Mouse (Mus musculus) NIH3T3 (cell line): ENCODE results near the gene Pcsk5.

ENCODE experiments used
- DNase-seq: peaks from one replicate; pipeline ENCODE4 v3.0.0-alpha.2; 2012; ENCODE audit warnings: low read depth

Pcsk5 gene

GRCm38 (mm10) chr19:17572315-17572714 lies 265.1 kb downstream of the Pcsk5 start:
- DNase-seq, result no peak

DNA sequence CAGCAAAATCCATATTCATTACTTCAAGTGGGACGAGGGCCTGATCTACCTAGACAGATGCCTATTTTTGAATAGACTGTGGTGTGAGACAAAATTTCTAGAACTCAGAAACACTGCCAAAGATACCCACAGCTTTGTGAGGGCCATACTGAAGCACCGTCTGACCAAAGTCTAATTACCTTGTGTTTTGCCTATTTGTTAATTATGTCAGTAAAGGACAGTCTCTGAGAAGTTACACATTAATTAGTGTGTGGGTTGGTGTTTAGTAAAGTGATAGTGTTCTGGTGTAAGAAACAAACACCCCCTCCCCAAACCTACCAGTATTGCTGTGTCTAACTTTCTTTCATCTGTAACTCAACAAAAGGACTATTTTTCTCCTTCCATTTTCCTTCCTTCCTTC lies 266.5 kb downstream of the Pcsk5 start:
- DNase-seq, result no peak

DNA sequence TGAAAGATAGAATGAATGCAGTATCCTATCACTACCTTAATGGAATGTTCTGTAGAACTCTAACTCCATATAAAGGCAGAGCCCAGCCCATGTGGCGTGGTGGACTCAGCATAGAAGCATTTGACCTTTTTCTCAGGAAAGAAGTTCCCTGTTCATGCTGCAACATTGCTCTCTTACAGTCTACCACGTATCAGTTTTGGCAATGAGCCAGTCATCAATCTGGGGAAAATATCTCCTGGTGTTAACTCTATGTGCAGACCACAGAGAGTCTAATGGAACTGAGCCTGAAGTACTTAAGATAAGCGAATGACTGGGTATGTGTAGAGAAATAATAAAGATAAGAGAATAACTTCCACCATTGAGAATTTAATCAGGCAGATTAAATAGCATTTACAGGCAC lies 270.2 kb downstream of the Pcsk5 start:
- DNase-seq, result no peak

- no peak for DNase-seq
Measured at GRCm38 (mm10) chr19:17566097-17566496, 271.3 kb downstream of the Pcsk5 start.

DNA sequence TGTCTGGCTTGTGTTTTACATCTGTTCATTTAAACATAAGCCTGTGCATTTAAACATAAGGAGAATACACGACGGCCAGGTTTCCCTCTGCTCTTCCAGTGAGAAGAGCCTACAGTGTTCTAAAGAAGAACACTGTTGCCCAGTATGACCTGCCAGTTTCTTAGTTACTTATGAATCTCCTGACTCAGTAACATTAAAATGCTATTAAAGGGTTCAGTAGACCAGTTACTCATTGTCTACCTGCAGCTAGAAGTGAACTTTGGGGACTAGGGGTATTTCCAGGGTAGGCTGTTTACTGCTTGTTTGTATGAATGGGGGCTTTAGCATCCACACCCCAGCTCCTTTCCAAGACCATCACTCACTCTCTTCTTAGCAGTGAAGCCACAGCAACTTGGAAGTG lies 278.7 kb downstream of the Pcsk5 start:
- no peak for DNase-seq

GRCm38 (mm10) chr19:17555159-17555558 lies 282.3 kb downstream of the Pcsk5 start:
- no peak for DNase-seq

DNA sequence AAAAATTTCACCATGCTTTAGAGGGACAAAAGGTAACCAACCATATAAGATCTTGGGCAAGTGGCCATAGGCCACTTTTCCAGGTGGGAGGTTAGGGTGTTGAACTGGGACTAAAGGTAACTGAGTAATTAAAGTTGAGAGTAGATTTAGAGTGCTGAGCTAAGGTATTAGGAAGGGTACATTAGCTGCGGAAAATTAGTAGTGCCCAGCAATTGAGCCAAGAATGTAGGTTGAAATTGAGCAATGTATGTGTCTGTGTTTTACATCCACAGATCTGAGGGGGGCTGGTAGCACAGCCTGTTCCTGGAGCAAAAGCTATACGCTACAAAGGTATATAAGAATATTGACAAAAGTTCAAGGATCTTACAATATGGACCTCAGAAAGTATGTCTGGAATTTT lies 282.9 kb downstream of the Pcsk5 start:
- no peak for DNase-seq

DNA sequence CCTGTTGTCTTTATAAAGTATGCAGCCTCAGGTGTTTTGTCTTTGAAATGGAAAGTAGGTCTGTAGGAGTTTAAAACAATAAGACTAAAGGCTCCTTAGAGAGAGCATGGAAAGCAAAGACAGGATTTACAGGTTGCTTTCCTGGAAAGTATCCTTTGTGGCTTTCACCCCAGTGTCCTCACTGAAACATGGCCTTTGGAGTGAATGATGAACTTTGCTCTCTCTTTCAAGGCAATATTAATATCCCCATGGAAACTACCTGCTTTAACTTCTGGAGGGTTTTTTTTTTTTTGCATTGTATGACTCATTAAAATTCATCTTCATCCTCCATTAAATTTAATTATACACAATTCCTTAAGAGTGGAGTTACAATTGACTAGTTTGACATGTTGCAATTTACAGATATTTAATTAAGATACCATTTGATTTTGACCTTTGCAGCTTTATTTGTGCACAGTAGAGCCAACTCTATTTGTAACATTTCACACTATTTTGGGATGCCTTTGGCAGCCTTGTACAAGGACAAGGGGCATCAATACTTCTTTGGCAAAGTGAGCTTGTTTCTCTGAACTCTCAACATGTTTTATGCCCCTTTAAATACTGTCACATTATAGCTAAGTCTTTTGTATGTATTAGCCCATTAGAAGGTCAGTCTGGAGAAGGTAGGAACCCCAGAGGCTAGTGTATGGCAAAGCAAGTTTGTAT lies 283.9 kb downstream of the Pcsk5 start:
- DNase-seq, result no peak

- no peak for DNase-seq
Measured at GRCm38 (mm10) chr19:17528746-17529532, 308.5 kb downstream of the Pcsk5 start.

GRCm38 (mm10) chr19:17525558-17525957 lies 311.9 kb downstream of the Pcsk5 start:
- no peak for DNase-seq

GRCm38 (mm10) chr19:17514456-17514855 lies 323.0 kb downstream of the Pcsk5 start:
- DNase-seq, result no peak

DNA sequence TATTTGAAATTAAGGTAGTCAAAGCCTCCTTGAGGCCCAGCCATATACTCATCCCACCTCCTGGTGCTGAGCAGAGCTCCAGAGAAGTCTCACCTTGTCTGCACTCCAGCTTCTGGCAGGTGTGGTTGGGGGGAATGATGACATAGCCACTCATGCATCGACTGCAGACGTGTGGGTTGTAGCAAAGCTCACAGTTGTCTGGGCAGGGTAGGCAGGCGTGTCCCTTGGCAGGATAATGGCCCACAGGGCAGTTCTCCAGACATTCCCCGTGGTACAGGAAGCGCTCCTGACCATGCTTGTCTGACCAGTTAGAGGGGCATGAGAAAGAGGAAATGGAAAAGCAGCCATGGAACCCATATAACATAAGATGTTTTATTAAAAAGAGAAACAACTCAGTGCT lies 326.1 kb downstream of the Pcsk5 start:
- DNase-seq, result no peak

DNA sequence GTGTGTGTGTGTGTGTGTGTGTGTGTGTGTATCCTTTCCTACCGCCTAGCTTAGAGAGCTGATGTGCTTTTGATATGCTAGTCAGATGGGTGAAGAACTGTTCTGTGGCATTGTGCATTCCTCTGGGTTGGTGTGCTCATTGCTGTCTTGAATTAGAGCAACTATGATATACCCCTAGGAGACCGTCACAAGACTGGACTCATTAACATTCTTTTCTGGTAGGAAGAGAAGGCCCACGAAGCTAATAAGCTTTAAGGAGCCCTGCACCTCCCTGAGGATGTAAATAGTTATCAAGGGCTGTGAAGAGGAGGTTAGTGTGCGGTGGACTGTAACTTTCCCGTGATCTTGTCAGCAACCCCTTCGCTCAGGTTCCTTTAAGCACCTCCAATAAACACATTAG lies 333.2 kb downstream of the Pcsk5 start:
- no peak for DNase-seq

GRCm38 (mm10) chr19:17498586-17499235 lies 338.7 kb downstream of the Pcsk5 start:
- no peak for DNase-seq

DNA sequence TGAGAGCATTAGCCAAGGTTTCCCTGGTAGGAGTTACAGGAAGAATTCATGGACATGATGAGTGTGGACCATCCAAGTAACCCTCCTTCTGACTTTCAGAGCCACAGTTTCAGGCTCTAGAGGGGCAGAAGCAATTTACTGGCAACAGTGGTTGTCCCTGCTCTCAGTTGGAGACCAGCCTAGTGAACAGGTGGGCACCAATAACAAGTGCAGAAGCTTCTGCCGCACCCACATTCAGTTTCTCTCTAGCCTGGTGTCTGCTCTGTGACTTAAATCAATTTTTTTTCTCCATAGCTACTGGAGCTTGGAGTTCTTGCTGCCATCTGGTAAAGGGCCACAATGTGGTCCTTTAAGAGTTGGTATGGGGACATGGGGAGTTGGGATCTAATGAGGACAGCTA lies 341.3 kb downstream of the Pcsk5 start:
- DNase-seq, result no peak

DNA sequence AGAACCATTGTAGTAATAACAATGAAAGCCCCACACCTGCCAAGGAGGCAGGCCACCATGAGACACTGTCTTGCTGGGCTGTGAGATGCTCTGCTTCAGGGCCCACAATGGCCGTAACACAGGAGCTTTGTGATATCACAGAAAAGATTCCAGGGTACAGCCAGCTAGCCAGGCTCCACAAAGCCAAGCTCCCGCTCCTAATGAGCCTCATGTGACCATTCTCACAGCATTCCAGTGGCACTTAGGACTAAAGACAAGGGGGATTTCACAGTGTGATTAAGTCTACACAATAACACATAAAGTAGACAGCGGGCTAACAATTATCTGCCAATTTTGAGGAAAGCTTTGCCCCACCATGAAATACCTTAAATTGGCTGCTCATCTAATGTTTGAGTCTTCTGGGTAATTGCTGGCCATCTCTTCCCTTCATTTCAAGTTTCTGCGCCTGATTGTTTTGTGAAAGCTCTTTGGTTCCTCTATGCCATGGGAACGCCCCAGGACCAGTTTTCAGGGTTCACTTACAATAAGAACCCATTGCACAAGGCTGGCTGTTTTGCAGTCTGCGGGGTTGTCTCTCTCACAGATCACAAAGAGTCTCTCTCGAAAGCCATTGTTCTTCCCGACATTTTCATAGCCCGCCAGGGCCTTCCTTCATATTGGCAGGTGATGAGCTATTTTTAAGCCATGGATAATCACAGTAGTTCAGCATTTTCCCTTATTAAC lies 345.4 kb downstream of the Pcsk5 start:
- no peak for DNase-seq

- DNase-seq, result no peak
Measured at GRCm38 (mm10) chr19:17491322-17491721, 346.1 kb downstream of the Pcsk5 start.

DNA sequence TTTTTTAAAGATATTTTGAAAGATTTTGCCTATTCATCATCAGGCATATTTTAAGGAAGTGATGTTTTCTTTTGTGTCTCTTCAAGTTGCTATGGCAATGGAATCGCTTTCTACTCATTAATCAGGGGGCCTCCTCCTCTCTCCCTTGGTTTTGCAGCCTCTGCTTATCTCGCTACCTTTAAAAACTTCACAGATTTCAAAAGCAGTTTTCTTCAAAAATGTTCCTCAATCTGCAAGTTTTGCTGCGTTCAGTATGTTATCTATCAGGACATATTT lies 347.6 kb downstream of the Pcsk5 start:
- no peak for DNase-seq

DNA sequence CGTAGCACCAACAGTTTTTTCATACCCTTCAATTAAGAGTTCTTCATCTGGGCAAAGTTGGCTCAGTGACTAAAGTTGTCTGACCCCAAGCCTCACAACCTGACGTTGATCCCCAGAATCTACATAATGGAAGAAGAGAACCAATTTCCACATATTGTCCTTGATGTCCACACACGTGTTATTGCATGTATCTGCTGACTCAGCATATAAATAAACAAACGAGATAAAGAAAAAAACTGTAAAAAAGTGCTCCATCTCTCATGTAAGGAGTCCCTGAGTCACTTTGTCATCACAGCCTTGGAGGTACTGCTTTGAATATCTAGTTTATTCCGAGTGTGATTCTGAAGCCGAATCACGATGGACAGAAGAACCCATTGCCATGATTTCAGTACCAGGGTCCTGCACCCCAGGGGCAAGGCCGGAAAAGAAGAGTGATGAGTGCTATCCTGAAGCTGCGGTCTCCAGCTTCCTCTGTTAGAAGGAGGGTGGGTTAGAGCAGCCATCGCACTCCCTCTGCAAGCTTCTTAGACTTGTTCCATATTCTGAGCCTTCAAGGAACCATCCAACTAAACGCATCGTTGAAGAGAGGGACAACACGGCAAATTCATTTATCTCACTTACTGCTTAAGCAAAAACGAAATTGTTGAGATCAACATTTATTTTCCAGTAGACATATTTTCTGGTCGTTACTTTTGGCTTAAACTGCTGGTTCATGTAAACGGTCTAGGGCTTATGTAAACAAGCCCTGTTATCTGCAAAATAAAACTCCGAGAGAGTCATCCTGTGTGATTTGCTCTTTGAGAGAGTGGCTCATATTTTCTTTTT lies 348.2 kb downstream of the Pcsk5 start:
- DNase-seq, result no peak

- DNase-seq, result no peak
Measured at GRCm38 (mm10) chr19:17482126-17482790, 355.2 kb downstream of the Pcsk5 start.

- DNase-seq, result no peak
Measured at GRCm38 (mm10) chr19:17479471-17479870, 358.0 kb downstream of the Pcsk5 start.
